Mouse (Mus musculus): ENCODE measurements around the gene Cda.
"Not testable (repeated sequence)": the region's sequence is repeated elsewhere in the genome, so short reads cannot be mapped to it uniquely, and the experiment has no call there.

The Cda gene

DNA sequence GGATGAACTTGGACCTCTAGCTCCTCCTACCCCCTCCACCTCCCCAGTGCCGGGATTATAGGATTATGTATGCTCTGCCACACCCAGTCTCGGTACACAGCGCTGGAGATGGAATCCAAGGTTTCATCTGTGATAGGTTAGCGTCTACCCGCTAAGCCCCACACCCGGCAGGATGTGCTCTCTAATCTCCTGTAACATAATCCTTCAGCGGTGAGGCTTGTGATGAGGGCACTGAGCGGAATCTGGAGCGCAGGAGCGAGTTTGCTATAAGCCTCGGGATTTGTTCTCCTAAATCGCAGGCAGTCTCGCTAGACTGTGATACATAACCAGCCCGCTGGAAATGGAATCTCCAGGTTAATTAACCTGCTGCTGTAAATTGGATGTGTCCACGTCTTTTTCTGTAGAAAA lies 37.5 kb downstream of the Cda start:
- no peak for DNase-seq

- DNase-seq: no peak
Observed at GRCm38 (mm10) chr4:138327891-138328470, 39.8 kb downstream of the Cda start.

- DNase-seq: not testable (repeated sequence)
Observed at GRCm38 (mm10) chr4:138327155-138327554, 40.6 kb downstream of the Cda start.

GRCm38 (mm10) chr4:138326077-138326695 lies 41.6 kb downstream of the Cda start, which contains the start of gene Pink1:
TSS of gene Pink1 (minus strand) at chr4:138326307.
- peak; percentile 79 to 81 for DNase-seq

GRCm38 (mm10) chr4:138325466-138326076 lies 42.2 kb downstream of the Cda start:
- peak; percentile 84 to 87 for DNase-seq

DNA sequence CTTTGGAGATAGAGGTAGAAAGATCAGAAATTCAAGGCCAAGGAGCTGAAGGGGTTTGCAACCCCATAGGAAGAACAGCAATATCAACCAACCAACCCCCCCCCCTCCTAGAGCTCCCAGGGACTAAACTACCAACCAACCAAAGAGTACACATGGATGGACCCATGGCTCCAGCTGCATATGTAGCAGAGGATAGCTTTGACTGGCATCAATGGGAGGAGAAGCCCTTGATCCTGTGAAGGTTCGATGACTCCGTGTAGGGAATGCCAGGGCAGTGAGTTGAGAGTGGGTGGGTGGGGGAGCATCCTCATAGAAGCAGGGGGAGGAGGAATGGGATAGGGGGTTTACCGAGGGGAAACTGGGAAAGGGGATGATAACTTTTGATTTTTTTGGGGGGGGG lies 43.3 kb downstream of the Cda start:
- no peak for DNase-seq

DNA sequence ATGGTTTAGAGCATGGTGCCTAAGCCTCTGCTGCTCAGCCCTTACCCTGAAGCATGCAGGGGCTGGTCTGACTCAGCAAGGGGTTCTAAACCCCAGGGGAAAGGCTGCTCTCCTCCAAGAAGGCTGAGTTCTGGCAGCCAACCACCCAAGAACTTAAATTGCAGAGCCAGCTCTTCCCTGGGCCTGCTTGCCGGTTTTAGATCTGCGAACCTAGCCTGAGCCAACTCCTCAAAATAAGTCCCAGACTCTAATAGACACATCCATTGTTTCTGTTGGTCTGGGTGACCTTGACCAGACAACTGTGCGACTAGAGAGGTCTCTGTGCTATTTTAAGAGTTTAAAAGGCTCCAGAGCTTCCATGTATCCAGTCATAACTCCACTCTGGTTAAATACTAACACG lies 44.0 kb downstream of the Cda start:
- DNase-seq: no peak

DNA sequence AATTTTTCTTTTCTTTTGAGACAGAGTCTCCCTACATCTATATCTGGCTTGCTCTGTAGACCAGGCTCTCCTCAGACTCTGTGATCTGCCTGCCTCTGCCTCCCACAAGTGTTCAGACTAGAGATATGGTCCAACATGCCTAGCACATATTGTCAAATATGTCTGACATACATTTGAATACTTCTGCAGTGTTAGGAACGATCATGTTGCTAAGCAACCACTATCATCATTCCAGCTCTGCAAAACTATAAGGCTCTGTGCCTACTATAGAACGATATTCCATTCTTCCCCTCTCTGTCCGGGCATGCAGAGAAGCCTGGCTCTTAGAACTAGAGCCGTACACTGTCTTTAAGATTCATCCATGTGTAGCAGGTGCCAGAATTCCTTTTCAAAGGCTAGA lies 45.1 kb downstream of the Cda start:
- DNase-seq: no peak

DNA sequence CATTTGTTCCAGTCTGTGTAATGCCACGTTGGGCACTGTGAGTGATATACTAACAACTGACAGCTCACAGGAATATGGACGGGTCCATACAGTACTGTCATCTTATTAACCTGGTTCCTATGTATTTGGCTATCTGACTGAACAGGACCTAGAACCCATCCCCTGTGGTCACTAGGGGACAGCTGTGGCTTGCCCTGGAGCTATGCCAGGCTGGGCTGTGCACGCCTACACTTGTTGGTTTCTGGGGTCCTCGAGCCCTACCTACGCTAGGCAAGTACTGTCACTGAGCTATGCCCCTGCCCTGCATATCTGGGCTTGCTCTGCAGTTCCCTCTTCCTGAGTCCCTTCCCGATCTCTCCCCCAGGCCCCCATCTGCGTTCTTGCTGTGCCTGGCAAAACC lies 46.3 kb downstream of the Cda start:
- no peak for DNase-seq

GRCm38 (mm10) chr4:138320711-138321110 lies 47.1 kb downstream of the Cda start:
- no peak for DNase-seq

DNA sequence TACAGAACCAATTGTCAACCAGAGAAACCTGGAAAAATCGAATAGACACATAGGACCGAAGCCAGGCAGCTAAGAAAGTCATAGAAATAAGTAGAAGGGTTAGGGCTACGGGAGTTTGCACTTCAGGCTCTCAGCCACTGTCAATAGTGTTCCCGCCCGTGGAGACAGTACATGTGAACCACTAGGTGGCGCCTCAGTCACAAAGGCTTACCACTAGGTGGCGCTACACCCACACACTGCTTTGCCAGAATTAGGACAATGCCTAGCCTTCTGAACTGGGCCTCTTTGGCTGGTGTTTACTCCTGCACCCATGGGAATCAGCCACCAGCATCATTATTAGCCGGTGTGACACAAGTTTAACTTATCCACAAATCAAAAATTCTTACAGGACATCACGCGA lies 48.3 kb downstream of the Cda start:
- DNase-seq: peak; percentile 42 to 49

DNA sequence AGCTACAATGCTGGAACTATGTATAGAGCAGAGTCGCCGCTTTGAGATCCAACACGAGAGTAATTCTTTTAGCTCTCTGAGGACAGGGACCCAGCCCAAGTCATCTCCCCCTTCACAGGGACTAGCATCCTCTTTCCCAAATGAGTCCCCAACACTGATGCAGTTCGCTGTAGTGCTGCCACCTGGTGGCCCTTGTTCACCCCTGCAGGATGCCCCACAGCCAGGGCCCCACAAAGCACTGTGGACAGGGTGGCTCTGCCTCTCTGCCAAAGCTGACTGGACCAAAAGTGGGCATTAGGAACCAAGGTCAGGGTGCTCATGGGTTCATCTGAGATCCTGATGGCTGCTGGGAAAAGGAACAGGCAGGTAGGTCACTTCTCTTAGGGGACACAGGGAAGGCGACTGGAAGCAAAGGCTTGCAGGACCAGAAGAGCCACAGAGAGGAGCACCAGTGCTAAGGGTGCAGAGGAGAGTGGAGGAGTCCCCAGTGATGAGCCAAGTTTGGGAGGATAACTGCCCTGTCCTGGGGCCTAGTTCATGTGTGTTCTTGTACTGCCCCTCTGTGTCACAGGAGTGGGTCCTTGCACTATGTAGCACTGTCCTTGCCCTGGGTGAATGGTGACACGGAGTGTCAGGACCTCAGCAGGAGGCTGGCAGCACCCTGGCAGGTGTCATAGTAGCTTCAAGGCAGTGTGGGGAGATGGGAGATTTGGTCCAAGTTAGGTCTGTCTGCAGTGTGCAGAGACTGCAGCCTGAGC lies 49.1 kb downstream of the Cda start:
- no peak for DNase-seq

GRCm38 (mm10) chr4:138316369-138316768 lies 51.4 kb downstream of the Cda start:
- DNase-seq: no peak

GRCm38 (mm10) chr4:138315781-138316180 lies 52.0 kb downstream of the Cda start:
- no peak for DNase-seq

DNA sequence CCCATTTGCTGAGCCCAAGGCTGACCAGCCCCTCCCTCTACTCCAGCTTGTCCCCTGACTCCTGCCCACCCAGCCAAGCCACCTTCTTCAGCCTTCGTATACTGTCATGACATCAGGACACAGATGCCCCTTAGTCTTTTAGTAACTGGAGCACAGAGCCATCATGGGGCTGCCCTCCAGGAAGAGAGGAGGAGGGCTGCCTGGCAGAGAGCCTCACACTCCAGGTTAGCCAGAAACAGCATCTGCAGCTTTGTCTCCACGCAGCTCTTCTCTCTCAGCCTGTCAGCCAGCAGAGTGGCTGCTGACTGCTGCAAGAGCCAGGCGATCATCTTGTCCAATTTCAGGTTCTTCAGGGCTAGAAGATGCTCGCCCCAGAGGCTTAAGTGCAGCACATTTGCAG lies 54.0 kb downstream of the Cda start:
- no peak for DNase-seq

DNA sequence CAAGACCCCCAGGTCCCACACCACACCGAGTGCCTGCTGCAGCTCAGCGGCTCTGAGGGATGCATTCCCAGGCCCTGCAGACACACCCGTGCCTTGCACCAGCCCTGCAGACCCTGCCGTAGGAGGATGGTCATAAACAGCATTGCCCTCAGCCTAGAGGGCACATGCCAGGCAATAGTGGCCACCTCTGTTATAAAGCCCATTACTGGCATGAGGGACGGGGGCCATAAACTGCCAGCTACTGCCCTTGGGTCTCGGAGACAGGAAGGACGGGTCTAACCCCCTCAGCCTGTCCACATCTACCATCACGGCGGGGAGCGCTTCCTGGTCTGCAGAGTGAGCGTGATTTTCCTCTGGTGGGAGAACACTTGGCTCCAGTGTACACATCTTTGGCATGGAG lies 54.8 kb downstream of the Cda start:
- no peak for DNase-seq

DNA sequence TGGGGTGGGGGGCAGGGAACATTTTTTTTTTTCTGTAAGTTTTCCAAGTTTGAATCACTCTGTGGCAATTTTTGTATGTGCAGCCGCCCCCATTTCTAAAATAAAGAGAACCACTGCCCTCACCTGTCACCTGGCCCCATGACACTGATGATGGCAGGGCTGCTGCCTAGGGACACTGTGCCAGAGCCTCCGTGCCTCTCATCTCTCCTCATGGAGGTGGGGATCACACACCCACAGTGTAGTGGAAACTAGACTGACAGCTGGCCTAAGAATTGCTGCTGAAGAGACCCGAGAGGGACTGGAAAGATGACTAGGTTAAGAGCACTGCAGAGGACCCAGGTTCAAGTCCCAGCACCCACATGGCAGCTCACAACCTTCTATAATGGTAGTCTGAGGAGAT lies 55.7 kb downstream of the Cda start:
- no peak for DNase-seq

GRCm38 (mm10) chr4:138311595-138311994 lies 56.2 kb downstream of the Cda start:
- DNase-seq: no peak

- DNase-seq: no peak
Observed at GRCm38 (mm10) chr4:138310311-138310910, 57.4 kb downstream of the Cda start.

GRCm38 (mm10) chr4:138307739-138308138 lies 60.1 kb downstream of the Cda start:
- no peak for DNase-seq

- DNase-seq: no peak
Observed at GRCm38 (mm10) chr4:138307025-138307424, 60.8 kb downstream of the Cda start.

GRCm38 (mm10) chr4:138304340-138305104 lies 63.3 kb downstream of the Cda start, which contains the start of gene Ddost:
TSS of gene Ddost (plus strand) at chr4:138304730.
- peak; percentile 90 to 95 for DNase-seq
